Mouse (Mus musculus) layer of hippocampus, postnatal 36 days (tissue): Measurements from ENCODE around the gene Elof1. TPM values are rescaled to one million over a fixed set of nuclear protein-coding genes. Genes with fewer than 3 reads are reported as not detected.
A peak's percentile ranks its signal among the peaks of the same experiment; 100 is the strongest.

Source experiments
- DNase-seq, 2 experiments: peaks; one replicate each; pipeline ENCODE4 v3.0.0; 2022
- total RNA-seq, 2 experiments: library from RNA; stranded (reverse); gene quantifications; 2 replicates each; pipeline ENCODE4 v1.2.3; 2021

Gene Elof1
- total RNA-seq, 2 experiments from 2014 or later = 53.5 to 57.9 TPM

DNA sequence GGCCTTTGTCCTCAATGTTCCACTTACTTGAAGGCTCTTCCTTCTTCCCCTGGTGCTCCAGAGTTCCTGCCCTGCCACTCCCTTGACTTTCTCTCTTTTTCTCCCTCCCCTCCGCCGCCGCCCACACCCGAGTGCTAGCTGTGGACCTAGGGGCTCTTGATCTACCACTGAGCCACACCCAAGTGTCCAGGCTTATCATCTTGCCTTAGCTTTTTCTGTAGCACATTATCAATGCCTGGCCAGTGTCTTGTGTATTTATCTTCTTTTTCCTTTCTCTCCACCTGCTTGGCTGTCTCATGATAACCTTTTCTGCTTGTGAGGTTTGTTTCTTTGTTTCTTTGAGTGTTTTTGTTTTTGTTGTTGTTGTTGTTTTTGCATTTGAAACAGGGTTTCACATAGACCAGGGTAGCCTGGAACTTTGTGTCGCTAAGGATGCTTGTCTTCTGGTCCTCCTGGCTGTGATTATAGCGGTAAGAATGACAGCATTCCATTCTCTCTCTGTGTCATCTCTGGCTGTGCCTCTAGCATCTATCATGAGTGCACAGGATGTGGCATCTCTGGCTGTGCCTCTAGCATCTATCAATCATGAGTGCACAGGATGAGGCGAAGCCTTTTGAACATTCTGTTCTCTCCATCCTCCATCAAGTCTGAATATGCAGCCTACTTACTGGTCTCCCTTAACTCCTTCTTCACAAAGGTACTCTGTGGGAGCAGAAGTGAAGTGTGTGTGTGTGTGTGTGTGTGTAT is 18.8 kb upstream of the Elof1 start, which contains the start of gene Acp5:
Gene Acp5, minus strand, starts transcription at position 68 of the 747 bp plus-strand sequence.
- DNase-seq = no peak

DNA sequence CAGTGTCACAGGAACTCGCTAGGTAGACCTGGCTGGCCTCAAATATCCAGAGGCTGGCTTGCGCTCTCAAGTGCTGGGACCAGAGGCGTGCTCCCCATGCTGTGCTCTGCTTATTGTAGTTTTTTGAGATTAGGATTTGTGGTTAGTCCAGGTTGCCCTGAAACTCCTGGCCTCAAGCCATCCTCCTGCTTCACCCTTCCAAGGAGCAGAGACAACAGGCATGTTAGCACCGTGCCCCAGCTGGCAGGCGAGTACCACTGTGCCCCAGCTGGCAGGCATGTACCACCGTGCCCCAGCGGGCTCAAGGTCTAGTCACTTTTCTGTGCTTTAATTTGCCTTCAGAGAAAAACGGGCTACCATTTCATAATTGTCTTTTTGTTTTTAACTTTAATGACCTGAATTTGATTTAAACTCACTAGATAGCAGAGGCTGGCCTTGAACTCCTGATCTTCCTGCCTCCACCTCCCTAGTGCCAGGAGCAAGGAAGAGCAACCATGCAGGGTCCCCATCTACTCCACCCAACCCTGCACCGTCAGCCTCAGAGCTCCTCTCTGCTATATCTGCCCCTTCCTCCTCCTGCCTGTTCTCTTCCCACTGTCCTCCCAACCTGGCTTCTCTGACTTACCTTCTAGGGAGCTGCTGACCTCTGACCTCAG is 18.1 kb upstream of the Elof1 start:
- no peak for DNase-seq

DNA sequence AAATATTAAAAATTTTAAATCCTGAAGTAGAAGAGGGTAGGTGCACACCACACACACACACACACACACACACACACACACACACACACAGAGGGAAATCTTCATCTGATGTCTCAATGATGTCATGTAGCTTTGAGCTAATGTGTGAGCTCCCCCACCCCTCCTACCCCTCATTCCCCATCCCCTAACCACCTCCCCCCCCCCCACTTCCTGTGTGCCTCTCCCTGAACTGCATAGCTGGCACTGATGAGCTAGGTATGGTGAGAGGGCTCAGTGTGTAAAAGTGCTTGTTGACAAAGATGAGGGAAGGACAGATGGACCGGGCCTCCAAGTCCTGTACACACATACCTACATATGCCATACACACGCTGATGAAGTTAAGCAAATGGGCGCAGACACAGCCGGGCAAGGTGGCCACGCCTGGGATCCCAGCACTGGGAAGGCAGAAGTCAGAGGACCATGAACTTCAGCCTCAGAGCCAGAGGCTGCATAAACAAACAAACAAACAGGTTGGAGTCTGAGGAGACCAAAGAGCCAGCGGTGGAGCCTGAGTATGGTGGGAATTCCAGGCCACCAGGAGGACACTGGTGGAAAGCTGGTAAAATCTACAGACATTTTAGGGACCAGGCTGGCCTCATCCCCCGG is 17.4 kb upstream of the Elof1 start:
- DNase-seq = no peak

DNA sequence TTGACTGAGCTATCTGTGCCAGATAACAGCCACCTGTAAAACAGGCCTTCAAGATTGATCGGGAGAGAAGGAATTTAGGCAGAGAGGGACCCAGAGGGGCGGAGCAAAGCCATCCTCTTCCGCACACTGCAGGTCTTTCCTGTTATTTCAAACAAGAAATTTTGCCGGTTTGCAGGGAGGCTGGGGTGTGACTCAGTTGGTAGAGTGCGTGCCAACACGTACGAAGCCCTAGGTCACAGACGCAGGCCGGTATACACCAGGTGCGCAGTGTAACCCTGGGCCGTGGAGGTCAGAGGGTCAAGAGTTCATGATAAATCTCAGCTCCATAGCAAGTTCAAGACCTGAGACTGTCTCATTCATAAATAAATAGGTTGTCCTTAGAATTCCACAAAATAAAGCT is 15.2 kb upstream of the Elof1 start:
- DNase-seq = no peak

DNA sequence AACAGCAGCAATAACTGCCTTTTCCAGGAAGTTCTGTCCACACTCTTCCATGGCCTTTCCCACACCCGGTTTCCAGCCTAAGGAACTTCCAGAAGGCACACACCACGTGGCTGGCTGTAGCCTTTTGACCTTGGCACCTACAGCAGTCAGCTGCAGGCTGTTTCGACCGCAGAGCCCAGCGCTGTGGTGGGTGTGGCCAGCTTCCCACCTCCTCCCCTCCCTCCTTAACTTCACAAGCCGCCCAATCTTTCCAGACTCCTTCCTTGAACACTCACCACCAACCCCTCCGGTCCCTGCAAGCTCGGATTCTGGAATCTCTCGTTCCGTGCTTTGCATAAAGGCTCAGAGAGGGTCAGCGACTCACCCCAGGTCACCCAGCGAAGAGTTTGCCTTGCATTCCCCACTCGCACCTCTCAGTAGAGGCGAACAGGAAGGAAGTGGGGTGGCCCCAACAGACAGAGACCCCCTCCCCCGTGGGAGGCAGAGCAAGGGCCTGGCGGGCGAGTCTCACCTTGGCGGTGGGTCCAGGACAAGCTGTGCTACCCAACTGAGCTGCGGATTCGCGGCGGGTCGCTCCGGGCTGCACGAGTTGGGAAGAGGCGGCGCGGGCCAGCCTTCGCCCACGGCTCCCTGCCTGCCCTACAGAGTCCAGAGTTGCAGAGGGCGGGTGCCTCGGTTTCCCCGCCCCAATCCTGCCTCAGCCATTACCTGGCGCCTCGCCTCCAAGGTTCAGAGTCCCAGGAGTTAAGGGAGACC is 14.4 kb upstream of the Elof1 start:
- DNase-seq = no peak

DNA sequence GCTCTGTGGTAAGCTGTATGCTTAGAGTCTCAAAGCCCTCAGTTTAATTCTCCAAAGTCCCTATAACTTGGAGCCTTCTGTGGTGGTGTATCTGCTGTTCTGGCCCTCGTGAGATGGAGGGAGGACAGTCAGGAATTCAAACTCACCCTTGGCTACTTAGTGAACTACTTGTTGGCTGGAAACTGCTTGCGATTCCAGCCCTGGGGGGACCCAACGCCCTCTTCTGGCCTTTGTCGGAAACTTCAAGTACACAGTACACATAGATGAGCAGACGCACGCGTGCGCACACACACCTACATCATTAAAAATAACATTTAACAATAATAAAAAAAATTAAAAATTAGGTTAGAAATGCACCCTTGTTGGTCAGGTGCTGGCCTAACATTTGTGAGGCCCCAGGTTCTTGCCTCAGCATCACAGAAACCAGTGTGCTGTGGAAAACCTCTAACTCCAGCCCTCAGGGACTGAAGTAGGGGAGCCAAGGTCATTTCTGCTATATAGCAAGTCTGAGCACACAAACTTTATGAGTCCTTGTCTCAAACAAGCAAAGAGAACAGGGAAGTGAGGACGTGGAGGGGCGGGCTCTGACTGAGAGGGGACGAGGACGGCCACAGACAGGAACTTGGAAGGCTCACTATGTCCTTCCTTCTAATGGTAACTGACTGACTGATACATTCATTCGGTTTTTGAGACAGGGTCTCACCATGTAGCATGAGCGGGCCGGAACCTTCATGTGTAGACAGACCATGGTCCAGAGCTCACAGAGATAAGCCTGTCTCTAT is 8.5 kb upstream of the Elof1 start:
- no peak for DNase-seq

DNA sequence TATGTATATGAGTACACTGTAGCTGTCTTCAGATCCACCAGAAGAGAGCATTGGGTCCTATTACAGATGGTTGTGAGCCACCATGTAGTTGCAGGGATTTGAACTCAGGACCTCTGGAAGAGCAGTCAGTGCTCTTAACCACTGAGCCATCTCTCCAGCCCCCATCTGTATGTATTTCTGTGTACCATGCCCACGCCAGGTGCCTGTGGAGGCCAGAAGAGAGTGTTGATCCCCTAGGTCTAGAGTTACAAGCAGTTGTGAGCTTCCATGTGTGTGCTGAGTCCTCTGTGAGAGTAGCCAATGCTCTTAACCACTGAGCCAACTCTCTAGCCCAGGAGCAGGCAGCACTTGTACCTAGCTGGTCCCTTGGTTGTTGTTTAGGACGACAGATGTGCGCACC is 7.2 kb upstream of the Elof1 start:
- DNase-seq = no peak

DNA sequence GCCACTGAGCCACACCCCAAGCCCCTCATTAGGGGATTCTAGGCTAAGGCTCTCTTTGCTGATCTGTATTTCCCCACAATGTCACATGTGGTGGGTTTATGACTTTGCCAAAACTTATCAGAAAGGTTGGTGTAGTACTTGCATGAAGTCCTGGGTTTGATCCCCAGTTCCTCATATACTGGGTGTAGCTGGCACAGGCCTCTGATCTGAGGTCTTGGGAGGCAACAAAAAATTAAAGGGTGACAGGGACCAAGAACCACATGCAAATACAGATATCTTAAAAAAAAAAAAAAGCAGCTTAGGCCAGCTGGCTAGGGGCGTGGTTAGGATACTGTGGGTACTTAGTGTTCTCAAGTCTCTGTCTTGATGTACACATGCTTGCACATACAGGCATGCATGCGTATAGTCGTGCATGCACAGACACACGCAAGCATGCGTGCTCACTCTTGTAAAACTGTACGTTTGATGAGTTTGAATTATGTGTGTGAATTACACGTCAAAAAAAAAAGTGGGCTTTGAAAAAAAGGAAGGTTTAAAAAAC is 6.2 kb upstream of the Elof1 start:
- DNase-seq = no peak

DNA sequence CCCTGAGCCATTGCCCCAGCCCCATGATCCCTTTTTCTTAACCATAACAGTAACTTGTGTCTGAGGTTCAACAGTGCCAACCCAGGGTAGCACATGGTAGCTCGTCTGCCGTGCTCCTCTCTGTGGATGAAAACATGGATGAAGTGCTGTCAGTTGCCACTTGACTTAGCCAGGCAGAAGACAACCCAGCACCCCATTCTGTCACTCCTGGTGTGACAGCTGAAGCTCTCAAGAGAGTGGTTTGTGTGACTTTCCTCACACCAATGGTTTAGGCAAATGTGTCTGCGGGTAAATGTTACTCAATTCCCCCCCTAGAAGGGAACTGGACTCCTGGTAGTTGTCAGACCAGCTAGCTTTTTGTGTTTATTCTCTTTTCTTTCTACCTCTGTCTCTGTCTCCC is 5.0 kb upstream of the Elof1 start:
- DNase-seq = no peak

DNA sequence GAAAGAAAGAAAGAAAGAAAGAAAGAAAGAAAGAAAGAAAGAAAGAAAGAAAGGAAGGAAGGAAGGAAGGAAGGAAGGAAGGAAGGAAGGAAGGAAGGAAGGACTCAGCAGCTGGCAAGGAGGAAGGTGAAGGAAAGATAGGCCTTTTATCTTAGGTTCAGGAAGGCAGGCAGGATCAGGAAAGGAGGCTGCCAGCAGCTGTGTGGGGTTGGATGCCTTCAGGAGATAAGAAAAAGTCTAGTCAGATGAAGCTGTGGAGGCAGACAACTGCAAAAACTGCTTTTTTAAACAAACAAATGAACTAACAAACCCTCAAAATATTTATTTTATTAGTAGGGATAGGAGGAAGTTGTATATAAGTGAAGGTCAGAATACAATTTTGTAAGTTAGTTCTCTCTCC is 4.6 kb upstream of the Elof1 start:
- no peak for DNase-seq

DNA sequence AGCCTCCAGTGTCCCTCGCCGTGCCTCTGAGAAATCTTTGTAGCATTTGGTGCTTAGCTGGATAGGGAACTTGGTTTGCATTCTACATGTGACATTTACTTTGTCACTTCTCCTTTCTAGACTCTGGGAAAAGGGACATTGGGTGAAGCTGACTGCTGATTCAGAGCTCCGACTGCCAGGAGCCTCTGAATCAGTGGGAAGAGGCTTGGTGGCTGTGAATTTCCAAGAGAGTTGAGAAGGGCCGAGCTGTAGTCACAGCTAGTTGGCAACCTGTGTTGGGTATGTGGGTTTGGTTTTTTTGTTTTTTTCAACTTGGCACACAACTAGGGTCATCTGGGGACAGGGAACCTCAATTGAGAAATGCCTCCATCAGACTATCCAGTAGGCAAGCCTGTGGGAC is 2.6 kb upstream of the Elof1 start:
- DNase-seq = no peak

DNA sequence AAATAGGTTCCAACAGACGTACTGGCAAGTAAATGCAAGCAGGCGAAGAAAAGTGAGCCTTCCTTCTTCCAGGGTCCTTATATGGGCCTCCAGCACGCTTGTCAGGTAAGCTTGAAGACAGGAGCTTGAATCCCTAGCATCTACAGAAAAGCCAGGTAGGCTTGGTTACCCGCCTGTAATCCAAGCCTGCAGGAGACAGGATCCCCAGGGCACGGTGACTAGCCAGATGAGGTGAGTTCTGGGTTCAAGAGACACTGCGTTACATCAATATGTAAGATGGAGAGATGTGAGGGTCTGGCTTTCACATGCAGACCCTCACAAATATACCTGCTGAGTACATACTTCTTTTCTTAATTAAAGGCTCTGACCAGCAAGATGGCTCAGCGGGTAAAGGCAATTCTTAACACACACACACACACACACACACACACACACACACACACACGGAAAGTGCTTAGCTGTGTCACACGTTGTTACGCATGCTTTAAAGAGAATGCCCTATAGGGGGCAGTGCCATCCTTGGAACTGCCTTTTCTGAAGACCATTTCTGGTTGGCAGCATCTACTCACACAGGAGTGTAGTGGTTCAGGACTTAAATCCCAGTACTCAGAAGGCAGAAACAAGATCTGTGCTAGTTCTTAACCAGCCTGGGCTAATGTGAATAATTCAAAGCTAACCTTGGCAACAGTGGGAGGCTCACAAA is 933 bp upstream of the Elof1 start:
- DNase-seq = no peak

DNA sequence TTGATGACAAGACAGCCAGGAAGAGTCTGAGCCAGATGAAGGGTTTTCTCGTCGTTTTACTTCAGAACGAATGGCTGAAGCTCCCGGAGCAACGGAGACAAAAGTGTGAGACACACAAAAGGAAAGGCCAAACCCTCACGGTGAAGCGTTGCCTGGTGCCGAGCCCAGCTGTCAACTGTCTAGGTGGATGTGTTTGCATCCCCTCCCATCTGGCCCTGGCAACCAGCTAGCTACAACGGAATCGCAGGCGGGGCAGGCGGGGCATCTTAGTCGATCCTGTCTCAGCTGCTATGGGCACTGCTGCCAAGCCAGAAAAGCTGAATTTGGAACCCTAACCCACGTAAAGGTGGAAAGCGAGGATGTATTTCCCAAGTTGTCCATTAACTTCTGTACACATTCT is 886 bp downstream of the Elof1 start:
- no peak for DNase-seq

DNA sequence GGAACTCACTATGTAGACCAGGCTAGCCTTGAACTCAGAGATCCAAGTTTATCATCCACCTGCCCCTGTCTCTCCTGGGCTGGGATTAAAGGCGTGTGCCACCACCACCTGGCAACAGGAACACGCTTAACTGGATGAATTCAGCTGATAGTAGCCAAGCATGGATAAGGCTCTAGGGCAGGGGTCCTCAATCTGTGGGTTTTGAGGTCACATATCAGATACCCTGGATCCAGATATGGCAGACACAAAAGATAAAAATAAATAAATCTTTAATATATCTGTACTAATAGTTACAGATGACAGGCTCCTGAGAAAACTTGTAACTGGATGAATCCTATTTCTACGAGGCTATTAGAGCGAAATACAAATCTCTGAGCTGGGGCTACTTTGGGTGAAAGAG is 1.3 kb downstream of the Elof1 start:
- no peak for DNase-seq

DNA sequence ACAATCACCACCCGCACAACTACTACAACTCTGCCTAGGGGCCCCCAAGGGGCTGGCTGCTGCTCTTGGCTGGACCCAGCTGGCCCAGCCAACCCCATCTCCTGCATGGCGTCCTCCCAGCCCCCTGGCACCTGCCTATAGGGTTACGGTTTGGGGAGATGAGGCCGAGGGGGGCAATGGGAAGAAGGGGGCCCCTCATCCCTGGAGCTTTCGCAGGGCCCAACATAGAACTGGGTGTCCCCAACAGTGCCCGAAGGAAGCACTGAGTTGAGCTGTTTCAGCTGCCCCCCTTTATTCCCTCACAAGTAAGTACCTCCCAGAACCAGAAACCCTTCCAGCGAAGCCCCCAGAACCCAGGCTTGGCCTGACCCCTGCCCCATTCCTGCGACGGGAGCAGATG is 8.8 kb downstream of the Elof1 start:
- DNase-seq = no peak

DNA sequence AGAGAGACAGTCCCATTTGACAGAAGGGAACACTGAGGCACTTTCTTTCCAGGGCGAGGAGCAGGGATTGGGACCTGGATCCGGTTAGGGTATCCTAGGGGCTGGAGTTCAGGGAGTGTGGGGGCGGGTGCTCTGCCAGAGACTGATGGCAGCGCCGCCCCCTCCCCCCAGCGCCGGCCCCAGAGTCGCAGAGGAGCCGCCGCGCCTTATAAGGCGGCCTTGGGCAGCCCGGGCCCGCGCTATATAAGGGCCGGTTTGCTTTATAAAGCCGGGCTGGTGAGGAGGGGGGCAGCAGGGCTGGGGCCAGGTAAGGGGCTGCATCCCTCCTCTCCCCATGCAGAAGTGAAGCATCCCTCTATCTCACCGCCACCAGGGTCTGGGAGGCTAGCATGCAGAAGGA is 17.1 kb downstream of the Elof1 start:
- no peak for DNase-seq

DNA sequence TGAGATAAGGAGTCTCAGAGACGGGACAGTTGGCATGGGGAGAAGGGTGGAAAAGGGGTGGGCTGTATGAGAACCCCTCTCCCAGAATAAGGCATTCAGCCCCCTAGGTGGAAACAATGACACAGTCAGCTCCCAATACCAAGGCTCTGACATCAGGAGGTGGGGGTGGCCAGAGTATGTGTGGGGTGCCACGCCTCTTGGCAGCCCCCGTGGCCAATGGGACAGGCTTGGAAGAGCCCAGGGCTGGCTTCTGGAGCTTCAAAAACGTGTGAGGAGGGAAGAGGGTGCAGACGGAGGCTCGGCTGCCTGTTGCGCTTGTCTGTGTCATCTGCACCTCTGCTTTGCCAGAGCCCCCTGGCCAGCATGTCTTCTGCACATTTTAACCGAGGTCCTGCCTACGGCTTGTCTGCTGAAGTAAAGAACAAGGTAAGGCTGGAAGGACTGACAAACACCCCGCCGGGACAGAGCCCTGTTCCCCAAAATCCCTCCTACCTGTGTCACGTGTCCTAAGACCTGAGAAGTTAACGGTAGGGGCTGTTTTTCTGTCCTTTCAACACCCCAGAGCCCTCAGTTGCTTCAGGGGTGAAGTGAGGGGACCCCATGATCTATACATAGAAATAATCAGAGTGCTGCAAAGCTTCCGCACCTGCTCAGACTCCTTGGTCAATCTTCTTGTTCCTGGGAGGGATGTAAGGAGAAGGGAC is 17.8 kb downstream of the Elof1 start, which contains the start of gene Cnn1:
Gene Cnn1, plus strand, starts transcription at position 224 of the 704 bp plus-strand sequence.
- DNase-seq = no peak

DNA sequence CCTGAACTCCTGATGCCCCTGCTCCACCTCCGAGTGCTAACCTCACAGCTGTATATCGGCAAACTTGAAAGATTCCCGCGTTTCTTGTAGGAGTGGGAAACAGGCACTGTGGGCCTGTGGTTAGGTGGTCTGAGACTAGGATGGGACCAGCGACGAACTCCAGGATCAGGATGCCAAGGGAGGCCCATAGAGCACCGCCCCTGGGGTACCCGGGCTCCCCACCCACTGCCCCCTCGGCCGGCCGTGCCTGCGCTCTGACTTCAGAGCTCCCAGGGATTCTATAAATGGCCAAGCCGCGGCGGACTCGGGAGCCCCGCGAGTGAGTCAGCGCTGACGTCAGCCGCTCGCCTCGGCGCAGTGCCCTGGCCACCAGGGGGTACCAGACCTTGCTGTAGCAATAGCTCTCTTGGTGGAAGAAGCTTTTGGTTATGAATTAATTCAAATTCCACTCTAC is 21.1 kb downstream of the Elof1 start:
- peak; percentile 64 to 67 for DNase-seq

DNA sequence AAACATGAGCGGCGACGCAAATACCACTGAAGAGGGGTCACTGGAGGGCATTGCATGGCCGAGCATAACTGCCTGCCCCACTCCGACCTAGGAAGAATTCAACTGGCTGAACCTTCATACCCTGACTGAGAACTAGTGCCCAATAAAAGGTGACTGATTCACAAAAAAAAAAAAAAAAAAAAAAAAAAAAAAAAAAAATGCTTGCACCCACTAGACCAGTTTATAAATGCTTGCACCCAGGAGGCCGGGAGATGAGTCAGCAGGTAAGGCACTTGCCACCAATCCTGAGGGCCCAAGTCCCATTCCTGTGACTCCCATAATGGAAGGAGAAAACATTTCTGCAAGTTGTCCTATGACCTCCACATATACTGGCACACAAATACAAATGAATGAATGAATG is 24.2 kb downstream of the Elof1 start:
- no peak for DNase-seq

DNA sequence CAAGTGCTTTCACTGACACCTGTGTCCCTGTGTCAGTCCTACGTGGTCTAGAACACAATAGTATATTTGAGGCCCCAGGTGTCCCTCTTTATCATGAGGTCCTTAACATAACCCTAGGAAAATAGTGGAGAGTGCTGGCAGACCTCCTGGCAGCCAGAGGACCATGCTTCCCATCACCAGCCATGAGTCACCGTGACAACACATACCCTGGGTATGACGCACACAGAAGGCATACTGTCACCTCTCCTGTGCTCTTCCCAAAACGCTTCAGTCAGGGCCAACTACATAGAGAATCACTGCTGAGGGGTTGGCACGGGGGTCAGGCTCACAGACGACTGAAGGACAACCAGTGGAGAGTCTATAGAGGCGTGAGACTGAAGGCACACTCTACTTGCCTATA is 27.0 kb downstream of the Elof1 start:
- no peak for DNase-seq
